Mouse (Mus musculus) embryonic fibroblast, embryonic 13.5 days (primary cell): ENCODE results near the gene Sbf2.

Experiments
- CTCF ChIP-seq: IDR thresholded peaks from 2 replicates; pipeline ENCODE4 v1.5.1; 2011; ENCODE audit warnings: mild to moderate bottlenecking, control low read depth, low read length, moderate library complexity, borderline replicate concordance; ENCODE audit not compliant: insufficient read depth
- POLR2A ChIP-seq: IDR thresholded peaks from 2 replicates; pipeline ENCODE4 v1.6.1; 2011; ENCODE audit warnings: low read depth, mild to moderate bottlenecking, control low read depth, low read length, moderate library complexity

GRCm38 (mm10) chr7:110639291-110639915 is 24.7 kb upstream of the Sbf2 start:
- TF ChIP-seq CTCF (no peak), POLR2A (no peak)
